Mouse (Mus musculus) embryonic fibroblast, embryonic 13.5 days (primary cell): ENCODE data around the gene Nbea. TPM values are rescaled to one million over a fixed set of nuclear protein-coding genes. Genes with fewer than 3 reads are reported as not detected.
"Not testable (repeated sequence)": the region's sequence is repeated elsewhere in the genome, so short reads cannot be mapped to it uniquely, and the experiment has no call there.

Source experiments
- H3K27ac ChIP-seq: 2 replicates; pipeline ENCODE4 v1.5.1; 2012; ENCODE audit warnings: low read length, control low read depth, inconsistent platforms; ENCODE audit not compliant: insufficient read depth
- H3K4me1 ChIP-seq: 2 replicates; pipeline ENCODE4 v1.6.1; 2011; ENCODE audit warnings: low read length; ENCODE audit not compliant: control insufficient read depth, insufficient read depth
- H3K4me3 ChIP-seq: 2 replicates; pipeline ENCODE4 v1.5.1; 2011; ENCODE audit warnings: mild to moderate bottlenecking, control low read depth, low read length; ENCODE audit not compliant: insufficient read depth
- CTCF ChIP-seq: IDR thresholded peaks from 2 replicates; pipeline ENCODE4 v1.5.1; 2011; ENCODE audit warnings: mild to moderate bottlenecking, control low read depth, low read length, moderate library complexity, borderline replicate concordance; ENCODE audit not compliant: insufficient read depth
- POLR2A ChIP-seq: IDR thresholded peaks from 2 replicates; pipeline ENCODE4 v1.6.1; 2011; ENCODE audit warnings: low read depth, mild to moderate bottlenecking, control low read depth, low read length, moderate library complexity
- polyA plus RNA-seq: library from polyadenylated mRNA; stranded (reverse); fragments of >200 nt; gene quantifications from 2 replicates; pipeline ENCODE4 v1.2.4, GENCODE M21; 2011; ENCODE audit warnings: low read depth; ENCODE audit not compliant: missing spikeins, insufficient read length

Gene Nbea
- polyA plus RNA-seq, 1 experiment: 35.3 TPM

DNA sequence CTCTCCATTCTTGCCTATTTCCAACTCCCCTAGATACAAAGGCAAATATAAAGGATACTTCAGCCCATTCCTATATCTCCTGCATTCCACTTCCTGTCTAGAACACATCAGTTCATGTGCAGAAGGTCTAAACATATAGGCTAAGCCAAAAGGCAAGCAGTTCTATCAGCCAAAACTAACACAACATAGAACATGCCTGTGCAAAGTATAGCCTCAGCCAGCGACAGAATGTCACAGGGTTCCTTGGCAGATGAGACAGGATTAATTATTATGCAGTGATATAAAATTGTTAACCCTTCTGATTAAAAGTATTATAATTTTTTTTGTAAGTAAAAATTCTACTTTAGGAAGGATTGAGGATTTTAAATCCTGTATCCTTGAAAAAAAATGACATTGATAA, 140.4 kb downstream of the Nbea start:
- no peak overlapping the region for H3K4me3 ChIP-seq
- TF ChIP-seq POLR2A (no peak), CTCF (no peak)
- no peaks in the 10 kb centered on the region for H3K4me1 ChIP-seq
- no peak overlapping the region for H3K27ac ChIP-seq

DNA sequence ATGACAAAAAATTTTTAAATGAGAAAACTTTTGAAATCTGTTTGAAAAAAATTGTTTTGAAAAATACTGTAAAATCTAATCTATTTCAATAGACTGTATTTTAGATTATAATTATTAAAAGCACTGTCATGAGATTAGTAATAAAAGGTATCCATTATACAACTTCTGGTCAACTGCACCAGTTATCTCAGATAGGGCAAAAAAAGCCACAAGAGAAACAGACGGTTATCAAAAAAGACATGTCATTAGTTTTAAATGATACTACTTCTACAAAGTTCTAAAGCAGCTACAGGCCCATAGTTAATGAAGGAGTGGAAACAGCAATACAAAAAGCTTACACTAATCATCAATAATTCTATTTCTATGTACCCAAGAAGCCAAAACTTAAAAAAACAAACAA, 144.0 kb downstream of the Nbea start:
- no peak for TF ChIP-seq CTCF
- no peak for TF ChIP-seq POLR2A
- no peak overlapping the region for H3K4me3 ChIP-seq
- no peaks in the 10 kb centered on the region for H3K4me1 ChIP-seq
- no peak overlapping the region for H3K27ac ChIP-seq

DNA sequence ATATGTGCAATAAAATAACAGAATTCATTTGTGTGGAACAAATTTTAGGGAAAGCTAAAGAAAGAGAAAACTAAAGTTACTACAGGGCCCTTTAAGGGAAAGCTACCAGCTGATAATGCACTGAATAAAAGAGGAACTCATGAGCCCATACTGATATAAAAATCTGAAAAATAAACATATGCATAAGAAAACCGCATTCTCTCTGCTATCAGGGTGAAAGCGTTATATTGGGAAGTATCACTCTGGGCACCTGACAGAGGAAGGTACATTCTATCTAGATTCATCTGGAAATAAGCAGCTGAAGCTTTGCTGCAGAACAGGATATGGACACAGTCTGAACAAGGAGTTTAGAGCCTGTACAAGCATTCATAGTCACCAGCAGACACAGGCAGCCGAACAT, 148.9 kb downstream of the Nbea start:
- H3K27ac ChIP-seq: no peak overlapping the region
- H3K4me1 ChIP-seq: no peaks in the 10 kb centered on the region
- TF ChIP-seq CTCF (no peak), POLR2A (no peak)
- no peak overlapping the region for H3K4me3 ChIP-seq

DNA sequence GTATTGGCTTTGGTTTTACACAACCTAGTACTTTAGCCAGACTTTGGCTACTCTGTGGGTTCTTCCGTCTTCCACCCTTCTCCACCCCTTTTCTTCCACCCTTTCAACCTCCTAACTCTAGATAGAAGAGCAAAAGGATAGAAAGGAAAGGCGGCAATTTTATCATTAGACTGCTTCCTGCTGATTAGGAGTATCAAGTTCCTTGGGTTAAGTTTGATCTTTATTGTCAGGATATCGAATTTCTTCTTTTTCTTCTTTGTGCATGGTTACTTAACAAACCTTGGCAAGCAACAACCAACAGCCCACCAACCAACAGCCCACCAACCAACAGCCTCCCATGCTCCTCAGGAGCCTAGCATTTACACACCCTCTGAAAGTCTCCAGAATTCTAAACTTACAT, 165.0 kb downstream of the Nbea start:
- TF ChIP-seq POLR2A (no peak), CTCF (no peak)
- H3K27ac ChIP-seq: no peak overlapping the region
- no peaks in the 10 kb centered on the region for H3K4me1 ChIP-seq
- no peak overlapping the region for H3K4me3 ChIP-seq

DNA sequence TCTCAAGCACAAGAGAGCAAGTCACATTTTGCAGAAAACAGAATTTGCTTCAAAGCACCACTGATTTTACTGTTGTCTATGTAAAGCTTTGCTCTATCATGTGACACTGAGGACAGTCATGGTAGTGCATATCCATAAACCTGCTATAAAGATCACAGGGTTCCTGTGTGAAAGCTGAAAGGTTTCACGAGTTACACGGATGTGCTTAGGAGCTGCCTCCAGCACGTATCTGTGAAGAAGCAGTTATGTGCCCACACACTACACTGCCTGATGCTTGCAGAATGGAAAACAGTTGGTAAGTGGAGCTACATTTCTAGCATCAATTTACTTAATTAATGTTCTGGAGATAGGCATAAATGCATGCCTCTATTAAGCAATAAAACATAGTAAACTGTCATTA, 172.4 kb downstream of the Nbea start:
- Histone ChIP-seq H3K4me3 (no peak overlapping the region), H3K4me1 (no peaks in the 10 kb centered on the region), H3K27ac (no peak overlapping the region)
- TF ChIP-seq CTCF: no peak
- no peak for TF ChIP-seq POLR2A

DNA sequence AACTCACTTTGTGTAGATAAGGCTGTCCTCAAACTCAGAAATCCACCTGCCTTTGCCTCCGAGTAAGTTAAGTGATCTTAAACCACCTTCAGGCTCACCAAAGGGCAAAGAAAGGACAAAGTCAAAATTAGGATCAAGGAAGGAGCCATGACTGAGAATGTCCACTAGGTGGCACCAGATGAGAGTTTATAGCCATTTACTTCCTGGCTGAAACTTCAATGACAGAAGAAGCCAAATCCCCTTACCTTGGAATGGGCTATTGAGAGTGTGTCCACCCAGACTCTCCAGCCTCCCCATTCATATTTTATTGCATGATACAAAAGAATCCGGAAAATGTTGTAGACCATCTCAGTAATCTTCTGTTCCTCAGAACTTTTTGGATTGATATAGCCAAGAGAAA, 175.5 kb downstream of the Nbea start:
- TF ChIP-seq CTCF (no peak), POLR2A (no peak)
- no peak overlapping the region for H3K4me3 ChIP-seq

DNA sequence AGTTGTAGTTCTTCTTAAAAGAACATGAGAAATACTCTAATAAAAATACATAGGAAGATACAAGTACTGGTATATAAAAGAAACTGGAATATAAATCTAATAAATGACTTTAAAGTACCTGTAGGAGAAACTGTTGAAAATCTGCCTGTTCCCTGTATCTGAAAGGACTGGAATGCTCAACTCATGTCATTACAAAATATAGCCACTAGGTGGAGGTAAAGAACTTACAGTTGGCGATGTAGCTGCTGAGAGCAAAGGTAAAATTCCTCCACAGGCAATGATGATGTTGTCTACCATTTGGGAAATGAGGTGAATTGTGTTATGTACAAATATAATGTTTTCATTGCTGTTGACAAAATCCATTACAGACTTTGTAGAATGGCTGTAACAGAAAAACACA, 183.2 kb downstream of the Nbea start:
- no peaks in the 10 kb centered on the region for H3K4me1 ChIP-seq
- TF ChIP-seq POLR2A: no peak
- no peak for TF ChIP-seq CTCF
- no peak overlapping the region for H3K4me3 ChIP-seq

More for the DNA sequence above, 175.5 kb downstream of the Nbea start:
- Histone ChIP-seq H3K27ac (no peak overlapping the region), H3K4me1 (no peaks in the 10 kb centered on the region)

DNA sequence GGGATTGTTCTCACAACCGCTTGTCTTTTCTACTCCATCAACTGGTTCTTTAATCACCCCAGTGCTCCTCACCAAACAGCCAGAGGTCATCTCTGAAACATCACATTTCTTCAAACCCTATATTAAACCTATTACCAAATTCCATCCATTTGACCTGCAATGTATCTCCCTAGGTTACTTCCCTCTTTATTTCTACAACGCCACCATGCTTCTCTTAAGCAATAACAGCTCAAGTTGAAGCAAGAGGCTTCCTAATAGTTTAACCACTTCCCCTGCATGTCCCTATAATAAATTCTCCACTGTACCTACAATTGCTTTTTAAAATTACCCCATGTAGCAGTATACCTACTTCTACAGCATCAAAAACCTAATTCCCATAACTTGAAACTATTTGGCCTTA, 205.1 kb downstream of the Nbea start:
- Histone ChIP-seq H3K4me1 (no peaks in the 10 kb centered on the region), H3K4me3 (no peak overlapping the region), H3K27ac (no peak overlapping the region)
- no peak for TF ChIP-seq POLR2A
- no peak for TF ChIP-seq CTCF

More for the DNA sequence above, 183.2 kb downstream of the Nbea start:
- no peak overlapping the region for H3K27ac ChIP-seq

DNA sequence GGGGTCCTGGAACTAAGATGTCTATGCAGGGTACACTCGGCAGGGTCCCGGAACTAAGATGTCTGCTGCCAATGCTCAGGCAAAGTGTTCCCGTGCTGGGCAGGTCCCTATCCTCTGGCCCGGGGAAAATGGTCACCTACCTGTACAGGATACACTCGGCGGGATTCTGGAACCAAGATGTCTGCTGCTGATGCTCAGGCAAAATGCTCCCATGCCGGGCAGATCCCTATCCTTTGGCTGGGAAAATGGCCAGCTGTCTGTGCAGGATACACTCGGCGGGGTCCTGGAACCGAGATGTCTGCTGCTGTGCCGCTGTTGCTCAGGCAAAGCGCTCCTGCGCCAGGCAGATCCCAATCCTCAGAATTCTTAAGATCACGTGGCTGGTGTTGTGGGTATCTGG, 206.5 kb downstream of the Nbea start:
- H3K4me1 ChIP-seq, H3K4me3 ChIP-seq, H3K27ac ChIP-seq: not testable (repeated sequence)

DNA sequence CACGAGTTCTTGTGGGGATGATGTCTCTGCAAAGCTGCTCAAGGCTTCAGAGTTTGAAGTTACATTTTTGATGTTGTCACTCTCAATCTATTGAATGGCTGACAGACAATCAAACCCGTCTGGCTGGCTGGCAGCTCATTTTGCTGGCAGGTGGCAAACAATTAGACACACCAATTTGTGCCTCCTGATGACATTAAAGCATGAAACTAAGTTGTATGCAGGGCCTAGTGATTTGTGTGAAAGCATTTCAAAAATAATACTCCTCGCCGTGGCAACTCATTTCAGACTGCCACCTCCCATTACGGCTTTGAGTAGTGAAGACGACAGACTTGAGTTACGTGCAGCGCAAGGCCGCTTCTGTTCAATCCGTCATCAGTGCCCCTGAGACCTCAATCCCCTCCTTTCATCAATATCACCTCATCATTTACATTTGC, 217.8 kb downstream of the Nbea start:
- TF ChIP-seq CTCF (no peak), POLR2A (no peak)
- no peak overlapping the region for H3K27ac ChIP-seq
- no peak overlapping the region for H3K4me3 ChIP-seq
- H3K4me1 ChIP-seq: no peaks in the 10 kb centered on the region

DNA sequence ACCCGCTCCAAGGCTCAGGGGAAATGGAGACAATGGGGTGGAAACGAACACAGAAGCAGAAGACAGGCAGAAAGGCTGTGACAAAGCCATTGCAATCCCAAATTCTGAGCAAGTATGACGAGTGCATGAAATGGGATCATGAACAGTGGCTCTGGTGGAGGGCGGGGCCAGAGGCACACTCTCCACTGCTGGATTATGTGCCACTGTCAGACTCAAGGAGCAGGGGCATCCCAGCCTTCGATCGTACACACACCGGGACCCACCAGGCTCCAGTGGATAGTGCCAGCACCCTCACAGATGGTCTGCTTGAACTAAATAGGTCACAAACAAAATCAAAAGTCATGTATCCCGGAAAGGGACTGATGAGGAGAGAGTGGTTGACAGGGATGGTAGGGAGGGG, 220.5 kb downstream of the Nbea start:
- Histone ChIP-seq H3K4me1 (no peaks in the 10 kb centered on the region), H3K4me3 (no peak overlapping the region), H3K27ac (no peak overlapping the region)
- TF ChIP-seq CTCF: no peak
- no peak for TF ChIP-seq POLR2A
